Mouse (Mus musculus): ENCODE data around the gene Ywhag.

Gene Ywhag

GRCm38 (mm10) chr5:135879449-135880158 is 54.8 kb downstream of the Ywhag start:
- peak; percentile 96 for DNase-seq

- DNase-seq = peak; percentile 80
Measured at GRCm38 (mm10) chr5:135877831-135878231, 56.6 kb downstream of the Ywhag start.

GRCm38 (mm10) chr5:135877180-135877579 is 57.2 kb downstream of the Ywhag start:
- peak; percentile 91 for DNase-seq

- DNase-seq = no peak
Measured at GRCm38 (mm10) chr5:135873753-135874152, 60.7 kb downstream of the Ywhag start.

GRCm38 (mm10) chr5:135872996-135873395 is 61.4 kb downstream of the Ywhag start:
- DNase-seq = no peak

GRCm38 (mm10) chr5:135870505-135870904 is 63.9 kb downstream of the Ywhag start:
- no peak for DNase-seq

- DNase-seq = no peak
Measured at GRCm38 (mm10) chr5:135869661-135870423, 64.6 kb downstream of the Ywhag start.

GRCm38 (mm10) chr5:135868653-135869052 is 65.8 kb downstream of the Ywhag start:
- DNase-seq = no peak

- no peak for DNase-seq
Measured at GRCm38 (mm10) chr5:135867637-135868593, 66.5 kb downstream of the Ywhag start.

- no peak for DNase-seq
Measured at GRCm38 (mm10) chr5:135866662-135867061, 67.8 kb downstream of the Ywhag start.
